Mouse (Mus musculus): ENCODE data around the gene Acp4.
"Not testable (repeated sequence)": the region's sequence is repeated elsewhere in the genome, so short reads cannot be mapped to it uniquely, and the experiment has no call there.

The Acp4 gene

DNA sequence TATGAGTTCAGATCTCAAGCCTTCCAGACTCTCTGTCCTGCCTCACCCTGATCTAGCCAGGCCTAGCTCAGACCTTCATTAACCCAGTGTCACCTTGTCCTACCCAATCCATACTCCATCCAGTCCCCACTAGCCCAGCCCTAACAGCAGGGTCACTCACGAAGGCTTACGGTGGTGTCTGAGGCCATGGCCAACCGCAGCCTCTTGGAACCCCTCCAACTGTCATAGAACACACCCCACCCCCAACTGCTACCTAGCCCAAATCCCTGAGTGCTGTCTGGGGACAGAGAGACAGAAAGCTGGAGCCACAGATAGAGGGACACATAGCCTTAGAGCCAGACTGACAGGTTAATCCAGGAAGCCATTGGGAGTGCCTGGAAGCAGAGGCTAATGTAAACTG is 21.3 kb downstream of the Acp4 start, which contains the start of gene Gm36864:
Gene Gm36864, plus strand, starts transcription at position 269 of the 400 bp plus-strand sequence.
- in situ Hi-C loops (cut with MboI; ENCODE audit: low pct_unique_long_range_greater_than_20kb in 1 of 2, low sequenced_read_pairs in 2 of 2, unreplicated experiment in 1 of 2), result loop anchor here in 1 of 2 experiments (10.0 kb wide), 1 partner anchor 311 kb away; no protein-coding TSS in a partner anchor

DNA sequence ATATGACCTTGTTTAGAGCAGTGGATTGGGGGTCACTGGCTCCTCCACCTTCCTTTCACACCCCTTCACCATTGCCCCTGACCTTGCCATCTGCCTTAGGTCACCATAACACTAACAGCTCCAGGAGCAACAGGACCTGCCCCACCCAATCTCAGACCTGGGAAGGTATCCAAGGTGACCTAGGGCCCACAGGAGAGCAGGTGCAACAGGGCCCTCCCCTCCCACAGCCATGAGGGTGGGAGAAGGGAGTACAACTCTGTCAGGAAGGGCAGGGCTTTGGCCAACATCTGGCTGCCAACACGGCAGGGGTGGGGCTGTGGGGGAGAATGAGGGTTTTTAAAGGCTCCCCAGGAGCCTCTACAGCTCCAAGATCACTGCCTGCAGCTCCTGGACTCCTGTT is 32.1 kb downstream of the Acp4 start, which contains the start of gene Klk1:
Gene Klk1, plus strand, starts transcription at position 285 of the 400 bp plus-strand sequence.
- in situ Hi-C loops (cut with MboI; ENCODE audit: low pct_unique_long_range_greater_than_20kb in 1 of 2, low sequenced_read_pairs in 2 of 2, unreplicated experiment in 1 of 2), result no loop called here

DNA sequence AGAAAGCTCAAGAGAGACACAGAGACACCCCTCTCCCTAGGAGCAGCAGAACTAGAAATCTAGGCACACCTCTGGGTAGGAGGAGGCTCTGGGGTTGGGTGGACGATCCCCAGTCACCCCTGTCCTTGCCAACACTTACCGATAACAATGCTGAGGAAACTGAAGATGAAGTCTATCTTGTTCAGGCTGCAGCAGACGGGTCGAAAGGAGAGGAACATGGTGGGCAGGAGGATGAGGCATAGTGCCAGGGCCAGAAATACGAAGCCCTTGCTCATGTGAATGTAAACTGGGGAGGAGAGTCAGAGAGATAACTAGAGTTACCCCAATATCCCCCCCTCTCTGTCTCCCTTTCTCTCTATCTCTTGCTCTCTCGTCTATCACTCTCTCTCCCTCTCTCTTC is 34.8 kb downstream of the Acp4 start:
- in situ Hi-C loops (cut with MboI; ENCODE audit: low pct_unique_long_range_greater_than_20kb in 1 of 2, low sequenced_read_pairs in 2 of 2, unreplicated experiment in 1 of 2), result not testable (repeated sequence)

DNA sequence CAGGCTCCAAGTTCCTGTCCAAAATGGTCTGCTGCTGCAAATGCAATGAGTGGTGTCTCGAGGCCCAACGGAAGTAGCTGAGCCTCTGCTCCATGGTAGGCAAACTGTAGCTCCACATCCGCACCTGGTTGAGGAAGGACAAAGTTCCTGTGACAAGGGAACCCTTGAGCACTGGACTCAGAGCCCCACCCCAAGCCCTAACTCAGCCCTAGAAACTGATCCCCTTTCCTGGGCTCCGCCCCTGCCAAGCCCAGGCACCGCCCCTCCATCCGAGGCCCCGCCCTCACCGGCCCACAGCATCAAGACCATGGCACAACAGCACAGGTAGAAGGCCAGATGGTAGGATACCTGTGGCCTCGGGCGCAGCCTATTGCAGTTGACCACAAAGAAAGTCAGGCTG is 35.6 kb downstream of the Acp4 start:
- in situ Hi-C loops (cut with MboI; ENCODE audit: low pct_unique_long_range_greater_than_20kb in 1 of 2, low sequenced_read_pairs in 2 of 2, unreplicated experiment in 1 of 2), result not testable (repeated sequence)

DNA sequence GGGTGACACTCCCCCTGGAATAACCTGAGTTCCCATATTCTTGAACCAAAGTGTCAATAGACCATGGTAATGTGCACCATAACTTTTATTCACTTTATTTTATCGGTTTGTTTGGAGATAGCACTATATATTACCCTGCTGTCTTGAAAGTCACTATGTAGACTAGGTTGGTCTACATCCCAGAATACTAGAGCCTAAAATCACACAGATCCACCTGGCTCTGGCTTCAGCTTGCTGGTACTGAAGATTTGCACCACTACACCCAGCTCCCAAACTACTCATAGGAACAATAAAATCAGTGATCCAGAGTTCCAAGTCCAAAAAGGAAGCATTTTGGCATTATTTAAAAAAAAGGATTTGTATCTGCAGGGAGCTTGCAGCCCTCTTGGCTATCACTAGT is 41.5 kb downstream of the Acp4 start, which contains the start of gene Klk1b5:
Gene Klk1b5, plus strand, starts transcription at position 301 of the 400 bp plus-strand sequence.
- in situ Hi-C loops (cut with MboI; ENCODE audit: low pct_unique_long_range_greater_than_20kb in 1 of 2, low sequenced_read_pairs in 2 of 2, unreplicated experiment in 1 of 2), result no loop called here

DNA sequence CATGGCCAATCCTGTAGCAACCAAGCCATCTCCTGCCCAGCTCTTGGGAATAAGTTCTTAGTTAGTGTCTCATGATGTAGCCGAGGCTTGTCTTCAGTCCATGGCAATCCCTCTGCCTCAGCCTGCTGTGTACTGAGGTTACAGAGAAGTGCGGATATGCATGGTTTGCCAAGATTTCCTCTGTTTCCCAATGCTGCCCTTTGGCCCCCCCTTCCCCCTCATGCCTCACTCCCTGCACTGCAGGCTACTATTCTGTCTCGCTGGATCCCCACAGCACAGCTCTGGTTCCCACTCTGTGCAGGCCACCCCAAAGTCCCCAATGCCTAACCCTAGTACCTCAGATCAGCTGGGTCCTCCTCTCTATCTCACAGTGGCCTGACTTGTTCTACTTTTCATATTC is 48.9 kb downstream of the Acp4 start:
- in situ Hi-C loops (cut with MboI; ENCODE audit: low pct_unique_long_range_greater_than_20kb in 1 of 2, low sequenced_read_pairs in 2 of 2, unreplicated experiment in 1 of 2), result no loop called here

DNA sequence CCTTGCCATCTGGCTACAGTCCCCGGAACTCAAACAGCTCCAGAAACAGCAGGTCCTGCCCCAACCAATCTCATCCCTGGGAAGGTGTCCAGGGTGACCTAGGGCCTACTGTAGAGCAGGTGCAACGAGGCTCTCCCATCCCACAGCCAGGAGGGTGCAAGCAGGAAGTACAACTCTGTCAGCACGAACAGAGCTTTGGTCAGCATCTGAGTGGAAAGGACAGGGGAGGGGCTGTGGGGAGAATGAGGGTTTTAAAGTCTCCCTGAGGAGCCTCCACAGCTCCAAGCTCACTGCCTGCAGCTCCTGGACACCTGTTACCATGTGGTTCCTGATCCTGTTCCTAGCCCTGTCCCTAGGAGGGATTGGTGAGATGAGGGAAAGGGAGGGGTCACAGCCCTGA is 50.0 kb downstream of the Acp4 start, which contains the start of gene Klk1b4:
Gene Klk1b4, plus strand, starts transcription at position 301 of the 400 bp plus-strand sequence.
- in situ Hi-C loops (cut with MboI; ENCODE audit: low pct_unique_long_range_greater_than_20kb in 1 of 2, low sequenced_read_pairs in 2 of 2, unreplicated experiment in 1 of 2), result not testable (repeated sequence)
